Mouse (Mus musculus): ENCODE measurements around the gene Svs4. TPM values are rescaled to one million over a fixed set of nuclear protein-coding genes. Genes with fewer than 3 reads are reported as not detected.
"Not testable (repeated sequence)": the region's sequence is repeated elsewhere in the genome, so short reads cannot be mapped to it uniquely, and the experiment has no call there.

Gene Svs4
- not detected in 2 replicates for polyA plus RNA-seq (2015; fragmentation: Nextera tagmentation; extraction: Ambion mirVana)

GRCm38 (mm10) chr2:164278359-164278758 lies at the start of gene Svs4:
Gene Svs4, minus strand, starts transcription at chr2:164278459.
- no peak within 1 kb of the TSS for H3K9ac ChIP-seq
- H3K36me3 ChIP-seq: no peaks in the 10 kb centered on the region
- no peak within 1 kb of the TSS for H3K4me3 ChIP-seq
- WGBS: 88% methylated on average over 4 of the region's 4 CpGs
- H3K4me1 ChIP-seq: no peaks in the 10 kb centered on the region
- no peaks in the 10 kb centered on the region for H3K9me3 ChIP-seq
- H3K27me3 ChIP-seq: no peaks in the 10 kb centered on the region
- no peak within 1 kb of the TSS for H3K27ac ChIP-seq
- no peak for ATAC-seq (ENCODE audit: borderline replicate concordance, extremely low read depth, low FRiP score, low TSS enrichment)
- no peak within 1 kb of the TSS for H3K4me2 ChIP-seq

- no peaks in the 10 kb centered on the region for H3K36me3 ChIP-seq
- no peak overlapping the region for H3K27ac ChIP-seq
- H3K9ac ChIP-seq: no peak overlapping the region
- 68% methylated on average over 6 of the region's 6 CpGs for WGBS
- no peaks in the 10 kb centered on the region for H3K27me3 ChIP-seq
- no peaks in the 10 kb centered on the region for H3K9me3 ChIP-seq
- H3K4me1 ChIP-seq: no peaks in the 10 kb centered on the region
- no peak for ATAC-seq (ENCODE audit: borderline replicate concordance, extremely low read depth, low FRiP score, low TSS enrichment)
- H3K4me3 ChIP-seq: no peak overlapping the region
- no peak overlapping the region for H3K4me2 ChIP-seq
Observed at GRCm38 (mm10) chr2:164320983-164321382, 42.7 kb upstream of the Svs4 start.

GRCm38 (mm10) chr2:164316451-164316850 lies 38.2 kb upstream of the Svs4 start, which contains the start of gene Svs6:
Gene Svs6, plus strand, starts transcription at chr2:164316751.
- not testable (repeated sequence) for H3K27ac ChIP-seq; H3K4me2 ChIP-seq; ATAC-seq (ENCODE audit: borderline replicate concordance, extremely low read depth, low FRiP score, low TSS enrichment); H3K4me1 ChIP-seq; H3K9ac ChIP-seq; H3K9me3 ChIP-seq; H3K4me3 ChIP-seq; H3K36me3 ChIP-seq; H3K27me3 ChIP-seq
- 78% methylated on average over 1 of the region's 1 CpGs for WGBS

- not testable (repeated sequence) for H3K4me3 ChIP-seq; ATAC-seq (ENCODE audit: borderline replicate concordance, extremely low read depth, low FRiP score, low TSS enrichment); H3K9me3 ChIP-seq; H3K4me1 ChIP-seq; H3K9ac ChIP-seq; H3K27me3 ChIP-seq; H3K36me3 ChIP-seq; H3K27ac ChIP-seq; H3K4me2 ChIP-seq
Observed at GRCm38 (mm10) chr2:164315460-164315859, 37.2 kb upstream of the Svs4 start.

- no peaks in the 10 kb centered on the region for H3K9me3 ChIP-seq
- H3K4me3 ChIP-seq: no peak overlapping the region
- H3K9ac ChIP-seq: no peak overlapping the region
- no peak overlapping the region for H3K4me2 ChIP-seq
- H3K27me3 ChIP-seq: no peaks in the 10 kb centered on the region
- H3K4me1 ChIP-seq: no peaks in the 10 kb centered on the region
- no peak overlapping the region for H3K27ac ChIP-seq
- no peak for ATAC-seq (ENCODE audit: borderline replicate concordance, extremely low read depth, low FRiP score, low TSS enrichment)
- H3K36me3 ChIP-seq: no peaks in the 10 kb centered on the region
- 79% methylated on average over 5 of the region's 5 CpGs for WGBS
Observed at GRCm38 (mm10) chr2:164312599-164312998, 34.3 kb upstream of the Svs4 start.

GRCm38 (mm10) chr2:164288968-164289367 lies 10.7 kb upstream of the Svs4 start, which contains the start of gene Svs3a:
Gene Svs3a, plus strand, starts transcription at chr2:164289268.
- not testable (repeated sequence) for H3K4me1 ChIP-seq; H3K9me3 ChIP-seq; H3K4me2 ChIP-seq; H3K4me3 ChIP-seq; H3K36me3 ChIP-seq; H3K27me3 ChIP-seq; ATAC-seq (ENCODE audit: borderline replicate concordance, extremely low read depth, low FRiP score, low TSS enrichment); H3K27ac ChIP-seq; H3K9ac ChIP-seq
- 76% methylated on average over 1 of the region's 1 CpGs for WGBS

- not testable (repeated sequence) for ATAC-seq (ENCODE audit: borderline replicate concordance, extremely low read depth, low FRiP score, low TSS enrichment); H3K36me3 ChIP-seq; H3K9ac ChIP-seq; H3K27me3 ChIP-seq; H3K27ac ChIP-seq; H3K4me2 ChIP-seq; H3K4me1 ChIP-seq; H3K4me3 ChIP-seq; H3K9me3 ChIP-seq
- 84% methylated on average over 1 of the region's 1 CpGs for WGBS
Observed at GRCm38 (mm10) chr2:164256540-164256939, 21.7 kb downstream of the Svs4 start, which contains the start of gene Svs3b. Gene Svs3b, minus strand, starts transcription at chr2:164256640.

- WGBS: 71% methylated on average over 3 of the region's 3 CpGs
- no peaks in the 10 kb centered on the region for H3K4me1 ChIP-seq
- H3K36me3 ChIP-seq: no peaks in the 10 kb centered on the region
- no peak within 1 kb of the TSS for H3K9ac ChIP-seq
- no peak within 1 kb of the TSS for H3K4me3 ChIP-seq
- H3K27ac ChIP-seq: no peak within 1 kb of the TSS
- H3K9me3 ChIP-seq: no peaks in the 10 kb centered on the region
- no peak for ATAC-seq (ENCODE audit: borderline replicate concordance, extremely low read depth, low FRiP score, low TSS enrichment)
- no peak within 1 kb of the TSS for H3K4me2 ChIP-seq
- H3K27me3 ChIP-seq: no peaks in the 10 kb centered on the region
Observed at GRCm38 (mm10) chr2:164238366-164238765, 39.9 kb downstream of the Svs4 start, which contains the start of gene Svs2. Gene Svs2, minus strand, starts transcription at chr2:164238466.

GRCm38 (mm10) chr2:164232671-164233070 lies 45.6 kb downstream of the Svs4 start:
- H3K9me3 ChIP-seq: no peaks in the 10 kb centered on the region
- no peaks in the 10 kb centered on the region for H3K36me3 ChIP-seq
- H3K27ac ChIP-seq: no peak overlapping the region
- 76% methylated on average over 8 of the region's 8 CpGs for WGBS
- H3K4me1 ChIP-seq: no peaks in the 10 kb centered on the region
- no peak overlapping the region for H3K4me3 ChIP-seq
- ATAC-seq (ENCODE audit: borderline replicate concordance, extremely low read depth, low FRiP score, low TSS enrichment): no peak
- H3K4me2 ChIP-seq: no peak overlapping the region
- H3K9ac ChIP-seq: no peak overlapping the region
- no peaks in the 10 kb centered on the region for H3K27me3 ChIP-seq

- Histone ChIP-seq H3K4me1 (no peaks in the 10 kb centered on the region), H3K9me3 (no peaks in the 10 kb centered on the region), H3K4me3 (no peak overlapping the region), H3K36me3 (no peaks in the 10 kb centered on the region), H3K9ac (no peak overlapping the region), H3K27me3 (no peaks in the 10 kb centered on the region), H3K27ac (no peak overlapping the region), H3K4me2 (no peak overlapping the region)
- ATAC-seq (ENCODE audit: borderline replicate concordance, extremely low read depth, low FRiP score, low TSS enrichment): no peak
- WGBS: 78% methylated on average over 8 of the region's 8 CpGs
Observed at GRCm38 (mm10) chr2:164228361-164229070, 49.7 kb downstream of the Svs4 start.

Data from lung, embryonic 15.5 days (tissue).